Mouse (Mus musculus): ENCODE measurements around the gene Mex3b. TPM values are rescaled to one million over a fixed set of nuclear protein-coding genes. Genes with fewer than 3 reads are reported as not detected.

Gene Mex3b
- polyA plus RNA-seq, 1 experiment: 0.01 TPM

DNA sequence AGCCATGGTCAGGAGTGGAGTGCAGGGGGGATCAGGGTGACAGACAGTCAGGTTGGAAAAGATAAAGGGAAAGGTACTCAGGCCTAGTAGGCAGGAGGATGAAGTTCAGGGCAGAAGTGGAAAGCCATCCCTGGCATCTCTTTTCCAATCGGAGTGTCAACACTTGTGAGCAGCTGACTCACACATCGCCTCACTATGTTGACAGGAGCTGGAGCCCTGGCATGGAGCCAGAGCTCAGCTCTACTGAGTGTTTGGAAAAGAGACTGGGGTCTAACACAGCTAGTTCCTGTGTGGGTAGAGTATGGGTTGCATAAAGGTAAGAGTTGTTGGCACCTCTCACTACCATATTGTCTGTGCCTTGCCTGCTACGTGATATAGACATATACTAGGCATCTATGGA lies 38.4 kb downstream of the Mex3b start:
- H3K36me3 ChIP-seq (ENCODE audit: control insufficient read depth): no peaks in the 10 kb centered on the region
- no peaks in the 10 kb centered on the region for H3K9me3 ChIP-seq (ENCODE audit: control insufficient read depth, low read length)
- H3K27me3 ChIP-seq (ENCODE audit: control insufficient read depth): no peaks in the 10 kb centered on the region
- no peaks in the 10 kb centered on the region for H3K4me1 ChIP-seq (ENCODE audit: control insufficient read depth)
- TF ChIP-seq GATA1 (IDR thresholded peaks at IDR 0.05; ENCODE audit: low read length) (no peak), TAL1 (IDR thresholded peaks at IDR 0.05; ENCODE audit: low read length) (no peak)
- no peak overlapping the region for H3K4me3 ChIP-seq (replicated peaks)

DNA sequence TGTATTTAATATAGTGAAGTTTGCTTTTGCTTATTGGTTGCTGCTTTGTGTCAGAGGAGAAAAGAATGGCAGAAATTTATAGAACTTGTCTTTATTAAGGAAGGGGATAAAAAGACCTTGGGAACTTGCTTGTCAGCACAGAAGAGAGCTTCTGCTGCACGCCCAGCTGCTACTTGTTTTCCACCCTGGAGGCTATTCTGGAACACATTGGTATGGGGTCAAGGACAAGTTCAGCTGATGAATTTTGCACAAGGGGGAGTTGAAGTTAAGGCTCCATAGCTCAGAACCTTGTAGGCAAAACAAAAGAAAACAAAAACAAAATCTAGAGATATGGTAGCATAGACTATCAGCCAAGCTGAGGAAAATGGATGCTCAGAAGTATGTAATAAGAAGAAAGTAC lies 39.9 kb downstream of the Mex3b start:
- no peaks in the 10 kb centered on the region for H3K36me3 ChIP-seq (ENCODE audit: control insufficient read depth)
- no peaks in the 10 kb centered on the region for H3K4me1 ChIP-seq (ENCODE audit: control insufficient read depth)
- no peak for TF ChIP-seq TAL1 (IDR thresholded peaks at IDR 0.05; ENCODE audit: low read length)
- TF ChIP-seq GATA1 (IDR thresholded peaks at IDR 0.05; ENCODE audit: low read length): no peak
- H3K4me3 ChIP-seq (replicated peaks): no peak overlapping the region
- no peaks in the 10 kb centered on the region for H3K9me3 ChIP-seq (ENCODE audit: control insufficient read depth, low read length)
- no peaks in the 10 kb centered on the region for H3K27me3 ChIP-seq (ENCODE audit: control insufficient read depth)

DNA sequence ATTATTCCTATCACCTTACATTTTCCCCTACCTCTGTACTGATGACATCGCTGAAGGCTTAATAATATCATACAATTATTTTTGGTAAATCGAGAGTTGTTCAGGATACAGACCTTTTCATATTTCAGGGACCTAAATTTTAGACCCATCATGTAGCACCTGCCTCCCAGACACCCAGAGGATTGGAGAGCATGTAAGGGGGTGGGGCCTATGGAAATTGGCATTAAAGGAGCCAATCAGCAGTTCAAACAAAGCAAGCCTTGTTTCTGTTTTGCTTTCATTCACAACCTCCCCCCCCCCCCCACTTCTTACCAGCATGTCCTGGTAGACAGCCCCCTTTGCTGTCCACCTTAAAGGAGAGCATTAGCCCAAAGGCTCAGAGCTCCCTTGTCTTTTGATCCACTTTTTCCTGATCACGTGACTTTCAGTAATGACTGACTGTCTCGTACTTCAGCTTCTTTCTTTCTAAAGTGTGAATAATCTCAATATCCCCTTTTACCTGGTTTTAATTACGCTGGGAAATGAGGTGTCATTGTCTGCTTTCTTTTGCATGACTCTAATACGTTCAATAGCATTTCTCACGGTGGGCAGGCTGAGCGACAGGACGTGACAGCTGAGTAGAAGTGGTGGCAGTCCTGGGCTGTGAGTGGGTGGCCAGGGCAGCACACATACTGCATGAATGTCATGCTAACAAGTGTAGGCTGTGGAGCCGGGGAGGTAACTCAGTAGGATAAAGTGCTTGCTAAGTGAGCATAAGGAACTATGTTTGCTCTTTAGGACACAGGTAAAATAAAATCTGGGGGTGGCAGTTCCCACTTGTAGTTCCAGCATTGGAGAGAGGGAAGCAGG lies 43.6 kb downstream of the Mex3b start:
- TF ChIP-seq TAL1 (IDR thresholded peaks at IDR 0.05; ENCODE audit: low read length) (no peak), GATA1 (IDR thresholded peaks at IDR 0.05; ENCODE audit: low read length) (no peak)
- H3K4me1 ChIP-seq (ENCODE audit: control insufficient read depth): no peaks in the 10 kb centered on the region
- no peaks in the 10 kb centered on the region for H3K36me3 ChIP-seq (ENCODE audit: control insufficient read depth)
- no peaks in the 10 kb centered on the region for H3K9me3 ChIP-seq (ENCODE audit: control insufficient read depth, low read length)
- no peaks in the 10 kb centered on the region for H3K27me3 ChIP-seq (ENCODE audit: control insufficient read depth)
- no peak overlapping the region for H3K4me3 ChIP-seq (replicated peaks)

DNA sequence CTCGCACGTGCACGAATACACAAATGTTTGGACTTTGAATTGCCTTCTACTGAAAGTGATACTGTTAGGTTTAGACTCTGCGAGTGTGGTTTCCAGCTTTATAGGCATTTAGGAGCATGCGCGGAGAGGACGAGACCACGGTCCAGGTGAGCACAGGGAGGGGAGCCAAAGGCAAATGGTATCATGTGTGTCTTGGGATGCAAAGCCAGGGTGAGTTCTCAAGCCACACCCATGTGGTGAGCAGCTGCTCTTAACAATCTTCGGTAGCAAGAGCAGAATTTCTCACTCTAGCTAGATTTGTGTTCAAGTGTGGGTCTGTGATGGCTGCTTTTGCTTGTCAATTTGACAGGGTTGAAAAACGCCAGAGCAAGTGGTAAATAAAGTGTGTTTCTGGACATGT lies 44.4 kb downstream of the Mex3b start:
- no peaks in the 10 kb centered on the region for H3K36me3 ChIP-seq (ENCODE audit: control insufficient read depth)
- H3K4me3 ChIP-seq (replicated peaks): no peak overlapping the region
- no peaks in the 10 kb centered on the region for H3K27me3 ChIP-seq (ENCODE audit: control insufficient read depth)
- no peaks in the 10 kb centered on the region for H3K9me3 ChIP-seq (ENCODE audit: control insufficient read depth, low read length)
- TF ChIP-seq TAL1 (IDR thresholded peaks at IDR 0.05; ENCODE audit: low read length) (no peak), GATA1 (IDR thresholded peaks at IDR 0.05; ENCODE audit: low read length) (no peak)
- H3K4me1 ChIP-seq (ENCODE audit: control insufficient read depth): no peaks in the 10 kb centered on the region

DNA sequence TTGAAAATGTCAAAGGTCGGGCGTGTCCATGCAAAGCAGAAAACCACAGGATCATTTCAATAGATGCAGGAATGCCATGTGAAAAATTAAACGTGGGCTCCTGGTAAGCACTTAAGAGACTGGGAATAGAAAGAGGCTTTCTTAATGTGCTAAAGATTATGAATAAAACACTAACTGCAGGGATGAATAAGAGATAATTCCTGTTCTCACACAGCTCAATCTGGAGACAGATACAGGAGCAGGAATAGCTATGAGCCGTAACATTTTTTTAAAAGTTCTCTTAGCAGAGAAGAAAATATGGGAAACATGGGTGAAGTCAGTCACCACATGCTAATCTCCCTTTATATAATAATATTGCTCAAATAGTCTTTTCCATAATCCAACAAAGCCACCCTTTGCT lies 47.2 kb downstream of the Mex3b start:
- H3K4me3 ChIP-seq (replicated peaks): no peak overlapping the region
- H3K9me3 ChIP-seq (ENCODE audit: control insufficient read depth, low read length): no peaks in the 10 kb centered on the region
- no peaks in the 10 kb centered on the region for H3K36me3 ChIP-seq (ENCODE audit: control insufficient read depth)
- H3K27me3 ChIP-seq (ENCODE audit: control insufficient read depth): no peaks in the 10 kb centered on the region
- TF ChIP-seq GATA1 (IDR thresholded peaks at IDR 0.05; ENCODE audit: low read length): no peak
- no peak for TF ChIP-seq TAL1 (IDR thresholded peaks at IDR 0.05; ENCODE audit: low read length)
- H3K4me1 ChIP-seq (ENCODE audit: control insufficient read depth): no peaks in the 10 kb centered on the region

Other genes starting within 250 kb of the Mex3b start
- not detected in 2 replicates for gene Saxo2, start 218.8 kb upstream of the Mex3b start, polyA plus RNA-seq (2012)
- 0.15 and 0.33 TPM in 2 replicates for gene Efl1, start 218.7 kb upstream of the Mex3b start, polyA plus RNA-seq (2012)